Mouse (Mus musculus) heart, embryonic 14.5 days (tissue): Measurements from ENCODE around the gene 2810006K23Rik. TPM values are rescaled to one million over a fixed set of nuclear protein-coding genes. Genes with fewer than 3 reads are reported as not detected.
A peak's percentile ranks its signal among the peaks of the same experiment; 100 is the strongest.
"Not testable (repeated sequence)": the region's sequence is repeated elsewhere in the genome, so short reads cannot be mapped to it uniquely, and the experiment has no call there.

Experiments used
- ATAC-seq: fragments of 200-750 bp; cut with Nextera tagmentation; 2 replicates; pipeline ENCODE4 v1.8.0; 2017; ENCODE audit warnings: low read depth, moderate TSS enrichment; ENCODE audit not compliant: insufficient number of reproducible peaks, insufficient read depth, low FRiP score
- H3K27ac ChIP-seq, 2 experiments: fragments of 200-500 bp in 1 of 2; fragments of 300-500 bp in 1 of 2; sonication (generic) in 1 of 2; replicated peaks in 1 of 2; 2 replicates each; pipeline ENCODE4 v1.5.1; 2012 to 2014; ENCODE audit warnings: low read depth in 2 of 2, low read length in 2 of 2, control low read depth in 1 of 2, mild to moderate bottlenecking in 1 of 2, mixed read lengths in 1 of 2; ENCODE audit not compliant: control insufficient read depth in 1 of 2, insufficient read depth in 1 of 2
- H3K27me3 ChIP-seq: fragments of 300-500 bp; sonication (generic); 2 replicates; pipeline ENCODE4 v1.6.1; 2014; ENCODE audit warnings: mild to moderate bottlenecking, low read length, control low read depth; ENCODE audit not compliant: control insufficient read depth, insufficient read depth
- H3K36me3 ChIP-seq: fragments of 300-500 bp; sonication (generic); 2 replicates; pipeline ENCODE4 v1.6.1; 2014; ENCODE audit warnings: mild to moderate bottlenecking, control low read depth, low read length, mixed read lengths; ENCODE audit not compliant: control insufficient read depth, insufficient read depth
- H3K4me1 ChIP-seq, 2 experiments: fragments of 200-500 bp in 1 of 2; fragments of 300-500 bp in 1 of 2; sonication (generic) in 1 of 2; 2 replicates each; pipeline ENCODE4 v1.6.1; 2012 to 2014; ENCODE audit warnings: low read length in 2 of 2, control low read depth in 1 of 2, mixed read lengths in 1 of 2; ENCODE audit not compliant: control insufficient read depth in 2 of 2, insufficient read depth in 2 of 2
- H3K4me2 ChIP-seq: fragments of 300-500 bp; sonication (generic); 2 replicates; pipeline ENCODE4 v1.6.1; 2014; ENCODE audit warnings: mild to moderate bottlenecking, low read length
- H3K4me3 ChIP-seq, 2 experiments: fragments of 200-500 bp in 1 of 2; fragments of 300-500 bp in 1 of 2; sonication (generic) in 1 of 2; 2 replicates each; pipeline ENCODE4 v1.5.1; 2012 to 2014; ENCODE audit warnings: low read length in 2 of 2, mild to moderate bottlenecking in 2 of 2, control low read depth in 1 of 2, low read depth in 1 of 2, moderate library complexity in 1 of 2; ENCODE audit not compliant: control insufficient read depth in 1 of 2, insufficient read depth in 1 of 2
- H3K9ac ChIP-seq: fragments of 300-500 bp; sonication (generic); 2 replicates; pipeline ENCODE4 v1.6.1; 2014; ENCODE audit warnings: mild to moderate bottlenecking, low read length
- H3K9me3 ChIP-seq: fragments of 300-500 bp; sonication (generic); 2 replicates; pipeline ENCODE4 v1.6.1; 2016; ENCODE audit warnings: low read length, control low read depth; ENCODE audit not compliant: control insufficient read depth
- WGBS: fragments of 180-500 bp; shearing (Covaris S2); extraction: QIAGEN DNeasy Blood & Tissue Kit; methylation state at CpG from one replicate; pipeline ENCODE4 v1.1.7; 2014; 5-methylcytosine and 5-hydroxymethylcytosine counted together
- polyA plus RNA-seq: library from polyadenylated mRNA; unstranded; fragments of >200 nt; fragmentation: Nextera tagmentation; extraction: Ambion mirVana; gene quantifications from 2 replicates; pipeline ENCODE4 v1.2.1, GENCODE M21; 2014

2810006K23Rik gene
- polyA plus RNA-seq, 1 experiment from 2014 or later, result 14.3 TPM

DNA sequence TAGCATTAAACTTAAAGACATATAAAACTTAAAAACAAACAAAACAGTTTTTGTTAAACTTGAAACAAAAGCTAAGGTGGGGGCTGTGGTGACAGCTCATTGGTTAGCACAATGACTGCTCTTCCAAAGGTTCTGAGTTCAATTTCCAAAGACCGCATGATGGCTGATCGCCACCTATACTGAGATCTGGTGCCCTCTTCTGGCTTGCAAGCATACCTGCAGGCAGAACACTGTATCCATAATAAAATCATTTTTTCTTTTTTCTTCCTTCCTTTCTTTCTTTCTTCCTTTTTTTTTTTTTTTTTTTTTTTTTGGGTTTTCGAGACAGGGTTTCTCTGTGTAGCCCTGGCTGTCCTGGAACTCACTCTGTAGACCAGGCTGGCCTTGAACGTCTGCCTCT lies 28.6 kb upstream of the 2810006K23Rik start:
- ATAC-seq, H3K4me2 ChIP-seq, H3K27ac ChIP-seq, H3K9me3 ChIP-seq, H3K27me3 ChIP-seq, H3K9ac ChIP-seq, H3K4me3 ChIP-seq: not testable (repeated sequence)
- Histone ChIP-seq H3K36me3 (peaks cover 66% of the 10 kb centered on the region), H3K4me1 (peaks cover 2 to 10% of the 10 kb centered on the region in 2 experiments; a peak in 2 of 4 replicates)
- 54% methylated on average over 3 of the region's 4 CpGs for WGBS

DNA sequence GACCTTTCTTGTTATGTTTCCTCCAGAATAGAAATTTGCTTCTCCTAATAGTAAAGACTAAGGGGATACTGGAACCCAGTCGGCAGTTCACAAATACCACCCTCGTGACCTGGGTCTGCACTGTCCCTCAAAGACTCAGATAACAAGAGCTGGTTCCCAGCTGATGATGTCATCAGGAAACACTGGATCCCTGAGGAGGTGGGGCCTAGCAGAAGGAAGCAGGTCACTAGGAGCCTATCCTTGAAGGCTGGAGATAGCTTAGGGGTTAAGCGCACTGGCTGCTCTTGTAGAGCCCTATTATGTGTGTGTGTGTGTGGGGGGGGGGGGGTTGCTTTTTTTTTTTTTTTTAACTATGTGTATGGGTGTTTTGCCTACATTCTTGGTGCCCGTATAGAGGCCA lies 27.8 kb upstream of the 2810006K23Rik start:
- no peaks in the 10 kb centered on the region for H3K9me3 ChIP-seq
- H3K4me2 ChIP-seq, result no peak overlapping the region
- peak overlapping the region in 1 of 2 experiments; percentile 28; a peak in 1 of 4 replicates for H3K27ac ChIP-seq
- peaks cover 2 to 10% of the 10 kb centered on the region in 2 experiments; a peak in 2 of 4 replicates for H3K4me1 ChIP-seq
- no peaks in the 10 kb centered on the region for H3K27me3 ChIP-seq
- no peak overlapping the region for H3K4me3 ChIP-seq
- peak; percentile 50; the same call in 1 of the 2 replicates for ATAC-seq
- no peak overlapping the region for H3K9ac ChIP-seq
- H3K36me3 ChIP-seq, result peaks cover 66% of the 10 kb centered on the region
- WGBS, result 23% methylated on average over 4 of the region's 4 CpGs

DNA sequence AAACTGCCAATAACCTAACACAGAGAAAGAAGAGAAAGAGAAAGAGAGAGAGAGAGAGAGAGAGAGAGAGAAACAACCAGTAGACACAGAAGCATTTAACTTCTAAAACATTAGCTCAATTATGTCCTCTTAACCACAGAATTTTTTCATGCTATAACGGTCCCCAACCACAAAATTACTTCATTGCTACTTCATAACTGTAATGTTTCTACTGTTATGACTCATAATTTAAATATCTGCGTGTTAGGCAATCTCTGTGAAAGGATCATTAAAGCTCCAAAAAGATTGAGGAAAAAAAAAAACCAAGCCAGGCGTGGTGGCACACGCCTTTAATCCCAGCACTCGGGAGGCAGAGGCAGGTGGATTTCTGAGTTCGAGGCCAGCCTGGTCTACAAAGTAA lies 25.0 kb upstream of the 2810006K23Rik start:
- not testable (repeated sequence) for H3K9ac ChIP-seq, H3K27ac ChIP-seq, H3K9me3 ChIP-seq, H3K4me2 ChIP-seq, H3K4me3 ChIP-seq, ATAC-seq, H3K27me3 ChIP-seq
- Histone ChIP-seq H3K36me3 (peaks cover 71% of the 10 kb centered on the region), H3K4me1 (peaks cover 2 to 10% of the 10 kb centered on the region in 2 experiments; a peak in 2 of 4 replicates)
- 94% methylated on average over 6 of the region's 6 CpGs for WGBS

DNA sequence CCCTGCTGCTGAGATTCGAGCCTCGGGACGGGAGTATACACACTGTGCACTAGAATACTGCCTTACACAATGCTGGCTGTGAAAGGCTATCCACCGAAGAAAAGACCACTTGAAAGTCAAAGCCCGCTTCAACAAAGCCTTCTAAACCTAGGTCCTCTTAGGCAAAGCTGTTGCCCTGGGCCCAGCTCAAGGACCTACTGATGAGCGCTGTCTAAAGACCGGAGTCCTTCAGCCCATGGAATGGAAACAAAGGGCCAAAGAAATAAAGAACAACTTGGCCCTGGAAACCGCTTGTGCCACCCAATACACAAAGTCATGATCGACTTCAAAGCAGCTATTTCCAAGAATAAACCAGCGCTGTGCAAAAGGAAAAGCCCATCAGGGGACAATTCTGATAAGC lies 18.7 kb upstream of the 2810006K23Rik start:
- 0 out of 4 replicates have a peak overlapping the region, but pooled peaks of 1 of the 2 experiments have one; percentile 9 for H3K27ac ChIP-seq
- H3K27me3 ChIP-seq, result no peaks in the 10 kb centered on the region
- WGBS, result 60% methylated on average over 10 of the region's 10 CpGs
- no peak overlapping the region for H3K9ac ChIP-seq
- peaks cover 74% of the 10 kb centered on the region for H3K36me3 ChIP-seq
- no peak overlapping the region for H3K4me3 ChIP-seq
- H3K9me3 ChIP-seq, result peaks cover 6% of the 10 kb centered on the region; the same call in 1 of the 2 replicates
- H3K4me2 ChIP-seq, result no peak overlapping the region
- H3K4me1 ChIP-seq, result 0 out of 4 replicates have a peak, but pooled peaks cover 0 to 3% of the 10 kb centered on the region in 2 experiments
- no peak for ATAC-seq

DNA sequence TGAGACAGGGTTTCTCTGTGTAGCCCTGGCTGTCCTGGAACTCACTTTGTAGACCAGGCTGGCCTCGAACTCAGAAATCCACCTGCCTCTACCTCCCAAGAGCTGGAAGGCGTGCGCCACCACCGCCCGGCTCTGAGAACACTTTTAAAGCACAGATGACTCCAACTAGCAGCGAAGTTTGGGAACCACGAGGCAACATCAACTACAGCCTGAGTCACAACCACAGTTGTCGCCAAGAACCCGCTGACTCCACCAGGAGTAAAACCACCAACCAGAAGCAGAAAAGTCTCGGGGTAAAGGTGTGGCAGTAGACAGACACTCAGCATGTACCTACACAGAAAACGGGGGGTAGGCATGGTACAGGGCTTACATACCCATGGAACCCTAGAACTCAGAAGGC lies 17.8 kb upstream of the 2810006K23Rik start:
- Histone ChIP-seq H3K27me3 (no peaks in the 10 kb centered on the region), H3K9me3 (peaks cover 6% of the 10 kb centered on the region; the same call in 1 of the 2 replicates), H3K9ac (no peak overlapping the region), H3K4me3 (no peak overlapping the region), H3K4me1 (0 out of 4 replicates have a peak, but pooled peaks cover 0 to 3% of the 10 kb centered on the region in 2 experiments), H3K36me3 (peaks cover 77% of the 10 kb centered on the region), H3K4me2 (no peak overlapping the region), H3K27ac (no peak overlapping the region)
- 93% methylated on average over 11 of the region's 11 CpGs for WGBS
- ATAC-seq, result no peak

DNA sequence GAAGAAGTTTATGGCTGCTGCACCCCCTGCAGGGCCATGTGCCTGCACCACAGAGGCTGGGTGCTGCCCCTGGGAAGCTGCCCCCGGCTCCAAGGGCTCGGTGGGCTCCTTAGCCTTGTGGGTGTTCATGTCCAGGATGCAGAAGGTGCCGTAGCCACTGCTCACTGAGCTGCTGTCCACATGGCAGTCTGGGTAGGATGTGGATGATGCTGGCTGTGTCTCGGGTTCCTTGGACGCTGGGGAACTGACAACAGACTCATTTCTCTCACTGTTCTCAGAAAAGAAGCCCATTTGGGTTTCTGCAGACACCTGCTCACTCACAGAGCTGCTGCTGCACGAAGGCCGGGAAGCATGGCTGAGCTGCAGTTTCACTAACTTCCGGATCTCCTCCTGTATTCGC lies 12.4 kb upstream of the 2810006K23Rik start:
- Histone ChIP-seq H3K9me3 (peaks cover 6% of the 10 kb centered on the region; the same call in 1 of the 2 replicates), H3K4me2 (no peak overlapping the region), H3K9ac (no peak overlapping the region), H3K4me3 (no peak overlapping the region), H3K36me3 (peaks cover 83% of the 10 kb centered on the region), H3K4me1 (peaks cover 3 to 4% of the 10 kb centered on the region in 2 experiments; a peak in 2 of 4 replicates), H3K27ac (no peak overlapping the region), H3K27me3 (no peaks in the 10 kb centered on the region)
- 92% methylated on average over 9 of the region's 9 CpGs for WGBS
- no peak for ATAC-seq

DNA sequence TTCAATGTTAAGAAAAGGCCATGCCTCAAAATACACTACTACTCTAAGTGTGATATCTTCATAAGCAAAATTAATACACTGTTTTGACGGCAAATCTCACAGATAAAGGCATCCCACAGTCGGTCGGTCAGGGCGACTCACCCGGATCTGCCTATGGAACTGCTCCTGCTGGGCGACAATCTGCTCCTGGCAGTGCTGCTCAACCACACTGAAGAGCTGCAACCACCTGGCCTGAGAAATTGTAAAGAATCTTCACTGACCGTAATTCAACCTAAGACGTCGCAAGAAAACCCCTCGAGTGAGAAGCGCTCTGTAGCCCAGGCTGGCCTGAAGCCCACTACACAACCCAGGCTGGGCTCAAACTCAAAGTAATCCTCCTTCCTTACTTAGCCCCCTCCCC lies 11.9 kb upstream of the 2810006K23Rik start:
- peaks cover 6% of the 10 kb centered on the region; the same call in 1 of the 2 replicates for H3K9me3 ChIP-seq
- peaks cover 83% of the 10 kb centered on the region for H3K36me3 ChIP-seq
- ATAC-seq, result no peak
- whole genome bisulfite sequencing, result 93% methylated on average over 11 of the region's 11 CpGs
- no peak overlapping the region for H3K4me2 ChIP-seq
- H3K27ac ChIP-seq, result no peak overlapping the region
- H3K9ac ChIP-seq, result no peak overlapping the region
- H3K27me3 ChIP-seq, result no peaks in the 10 kb centered on the region
- no peak overlapping the region for H3K4me3 ChIP-seq
- H3K4me1 ChIP-seq, result peaks cover 3 to 4% of the 10 kb centered on the region in 2 experiments; a peak in 2 of 4 replicates

DNA sequence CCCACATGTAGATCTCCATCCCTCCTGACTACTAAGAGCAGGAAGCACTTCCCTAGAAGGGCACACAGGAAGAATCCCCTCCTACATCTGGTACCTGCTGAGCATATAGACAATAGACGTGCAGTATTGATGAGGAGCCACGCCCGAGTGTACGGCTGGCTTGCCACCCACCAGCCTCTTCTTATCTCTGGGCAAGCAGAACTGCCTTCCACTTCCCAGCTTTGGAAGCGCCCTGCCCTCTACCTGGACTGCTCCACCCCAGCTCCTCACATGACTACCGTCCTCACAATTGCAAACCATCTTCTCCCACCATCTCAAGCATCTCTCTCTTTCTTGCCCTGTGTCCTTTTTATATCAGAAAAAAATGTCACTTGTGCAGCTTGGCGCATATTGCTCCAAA lies 10.2 kb upstream of the 2810006K23Rik start:
- Histone ChIP-seq H3K36me3 (peaks cover 82% of the 10 kb centered on the region), H3K9ac (no peak overlapping the region), H3K4me1 (peaks cover 3 to 4% of the 10 kb centered on the region in 2 experiments; a peak in 2 of 4 replicates), H3K27me3 (no peaks in the 10 kb centered on the region), H3K4me2 (no peak overlapping the region), H3K9me3 (peaks cover 2% of the 10 kb centered on the region; the same call in 1 of the 2 replicates), H3K4me3 (no peak overlapping the region), H3K27ac (no peak overlapping the region)
- no peak for ATAC-seq
- WGBS, result 75% methylated on average over 7 of the region's 7 CpGs
